Mouse (Mus musculus): ENCODE results near the gene Lta. TPM values are rescaled to one million over a fixed set of nuclear protein-coding genes. Genes with fewer than 3 reads are reported as not detected.

Gene Lta
- polyA plus RNA-seq, 1 experiment from 2014 or later: 0.35 TPM

DNA sequence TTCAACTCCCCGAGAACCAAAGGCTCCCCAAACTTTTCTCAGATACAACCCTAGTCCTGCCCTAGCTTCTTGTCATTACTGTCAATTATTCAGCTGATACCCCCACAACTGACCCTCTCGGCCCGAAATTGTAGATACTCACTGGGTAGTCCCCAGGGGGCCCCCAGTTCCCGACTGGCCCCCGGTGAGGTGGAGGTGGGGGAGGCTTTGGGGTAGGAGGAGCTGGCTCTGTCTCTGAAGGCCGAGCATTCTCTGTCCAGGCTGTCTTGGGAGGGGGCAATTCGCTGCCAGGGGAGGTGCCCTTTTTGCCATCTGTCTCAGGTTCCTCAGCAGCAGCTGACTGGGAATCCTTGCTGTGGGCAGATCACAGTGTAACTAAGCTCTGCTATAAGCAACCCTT, 45.5 kb downstream of the Lta start:
- peaks cover 19% of the 10 kb centered on the region for H3K4me1 ChIP-seq (replicated peaks; ENCODE audit: control insufficient read depth, insufficient read depth, low read length)
- no peak overlapping the region for H3K4me3 ChIP-seq (replicated peaks; ENCODE audit: low read length)
- H3K4me2 ChIP-seq (ENCODE audit: low read length): no peak overlapping the region
- ATAC-seq: no peak
- H3K9me3 ChIP-seq (ENCODE audit: control insufficient read depth, low read length): no peaks in the 10 kb centered on the region
- 81% methylated on average over 7 of the region's 7 CpGs for WGBS
- H3K27me3 ChIP-seq (replicated peaks; ENCODE audit: control insufficient read depth, insufficient read depth, low read length): no peaks in the 10 kb centered on the region
- H3K36me3 ChIP-seq (ENCODE audit: control insufficient read depth, insufficient read depth): peaks cover 67% of the 10 kb centered on the region
- no peak overlapping the region for H3K9ac ChIP-seq (replicated peaks; ENCODE audit: low read depth, low read length)
- H3K27ac ChIP-seq (ENCODE audit: low read length): no peak overlapping the region

GRCm38 (mm10) chr17:35158850-35159593, 46.1 kb downstream of the Lta start:
- 92% methylated on average over 16 of the region's 16 CpGs for WGBS

GRCm38 (mm10) chr17:35157661-35158175, 47.4 kb downstream of the Lta start:
- H3K27ac ChIP-seq (ENCODE audit: low read length): no peak overlapping the region

More at GRCm38 (mm10) chr17:35158850-35159593, 46.1 kb downstream of the Lta start:
- Histone ChIP-seq H3K27ac (ENCODE audit: low read length) (no peak overlapping the region), H3K4me2 (ENCODE audit: low read length) (no peak overlapping the region), H3K9ac (replicated peaks; ENCODE audit: low read depth, low read length) (no peak overlapping the region), H3K27me3 (replicated peaks; ENCODE audit: control insufficient read depth, insufficient read depth, low read length) (no peaks in the 10 kb centered on the region), H3K36me3 (ENCODE audit: control insufficient read depth, insufficient read depth) (peaks cover 72% of the 10 kb centered on the region), H3K4me1 (replicated peaks; ENCODE audit: control insufficient read depth, insufficient read depth, low read length) (peaks cover 19% of the 10 kb centered on the region), H3K9me3 (ENCODE audit: control insufficient read depth, low read length) (no peaks in the 10 kb centered on the region), H3K4me3 (replicated peaks; ENCODE audit: low read length) (no peak overlapping the region)
- ATAC-seq: no peak

GRCm38 (mm10) chr17:35157254-35157653, 47.9 kb downstream of the Lta start:
- H3K9ac ChIP-seq (replicated peaks; ENCODE audit: low read depth, low read length): no peak overlapping the region
- WGBS: 93% methylated on average over 8 of the region's 8 CpGs
- peaks cover 90% of the 10 kb centered on the region for H3K36me3 ChIP-seq (ENCODE audit: control insufficient read depth, insufficient read depth)
- no peaks in the 10 kb centered on the region for H3K27me3 ChIP-seq (replicated peaks; ENCODE audit: control insufficient read depth, insufficient read depth, low read length)
- H3K4me3 ChIP-seq (replicated peaks; ENCODE audit: low read length): no peak overlapping the region
- ATAC-seq: no peak
- peaks cover 7% of the 10 kb centered on the region for H3K4me1 ChIP-seq (replicated peaks; ENCODE audit: control insufficient read depth, insufficient read depth, low read length)
- no peaks in the 10 kb centered on the region for H3K9me3 ChIP-seq (ENCODE audit: control insufficient read depth, low read length)
- no peak overlapping the region for H3K4me2 ChIP-seq (ENCODE audit: low read length)
- no peak overlapping the region for H3K27ac ChIP-seq (ENCODE audit: low read length)

More at GRCm38 (mm10) chr17:35157661-35158175, 47.4 kb downstream of the Lta start:
- Histone ChIP-seq H3K9ac (replicated peaks; ENCODE audit: low read depth, low read length) (no peak overlapping the region), H3K4me2 (ENCODE audit: low read length) (no peak overlapping the region), H3K4me3 (replicated peaks; ENCODE audit: low read length) (no peak overlapping the region), H3K36me3 (ENCODE audit: control insufficient read depth, insufficient read depth) (peaks cover 85% of the 10 kb centered on the region), H3K9me3 (ENCODE audit: control insufficient read depth, low read length) (no peaks in the 10 kb centered on the region), H3K4me1 (replicated peaks; ENCODE audit: control insufficient read depth, insufficient read depth, low read length) (peaks cover 11% of the 10 kb centered on the region), H3K27me3 (replicated peaks; ENCODE audit: control insufficient read depth, insufficient read depth, low read length) (no peaks in the 10 kb centered on the region)
- ATAC-seq: no peak
- WGBS: 92% methylated on average over 8 of the region's 8 CpGs

DNA sequence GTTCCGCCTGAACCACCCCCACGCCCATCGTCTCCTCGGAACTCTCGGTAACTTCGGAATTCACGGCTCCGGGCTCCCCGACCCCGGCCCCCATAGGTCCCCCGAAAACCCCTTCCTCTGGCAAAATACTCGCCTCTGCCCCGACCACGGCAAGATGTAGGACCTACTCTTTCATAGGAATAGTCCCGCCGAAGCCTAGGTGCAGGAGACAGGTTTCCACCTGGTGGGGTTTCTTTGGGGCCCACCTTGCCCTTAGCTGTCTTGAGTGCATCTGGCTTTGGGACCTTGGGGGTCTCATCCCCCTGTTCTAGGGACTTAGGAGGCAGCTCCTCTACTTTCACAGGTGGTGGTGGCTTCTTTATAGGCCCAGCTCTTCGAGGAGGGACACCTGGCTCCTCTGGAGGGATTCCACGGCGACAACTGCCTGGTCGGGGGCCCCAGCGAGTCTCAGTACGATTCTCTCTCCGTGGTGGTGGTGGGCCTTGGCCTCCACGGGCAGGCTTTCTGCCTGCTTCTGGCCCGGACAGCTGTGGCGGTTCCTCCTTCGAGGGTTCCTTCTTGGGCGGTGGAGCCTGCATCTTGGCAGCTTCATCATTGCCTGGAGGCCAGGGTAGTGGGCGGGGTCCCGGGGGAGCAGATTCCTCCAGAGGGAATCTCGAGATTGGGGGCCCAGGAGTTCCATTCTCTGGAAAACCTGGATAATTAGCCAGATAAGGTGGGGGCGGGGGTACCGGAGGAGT, 48.5 kb downstream of the Lta start:
- Histone ChIP-seq H3K4me3 (replicated peaks; ENCODE audit: low read length) (no peak overlapping the region), H3K9ac (replicated peaks; ENCODE audit: low read depth, low read length) (no peak overlapping the region), H3K27me3 (replicated peaks; ENCODE audit: control insufficient read depth, insufficient read depth, low read length) (no peaks in the 10 kb centered on the region), H3K9me3 (ENCODE audit: control insufficient read depth, low read length) (no peaks in the 10 kb centered on the region), H3K4me2 (ENCODE audit: low read length) (no peak overlapping the region), H3K27ac (ENCODE audit: low read length) (no peak overlapping the region), H3K4me1 (replicated peaks; ENCODE audit: control insufficient read depth, insufficient read depth, low read length) (peaks cover 2% of the 10 kb centered on the region; the same call in 1 of the 2 replicates), H3K36me3 (ENCODE audit: control insufficient read depth, insufficient read depth) (peaks cover 93% of the 10 kb centered on the region)
- 89% methylated on average over 33 of the region's 33 CpGs for WGBS
- ATAC-seq: no peak

DNA sequence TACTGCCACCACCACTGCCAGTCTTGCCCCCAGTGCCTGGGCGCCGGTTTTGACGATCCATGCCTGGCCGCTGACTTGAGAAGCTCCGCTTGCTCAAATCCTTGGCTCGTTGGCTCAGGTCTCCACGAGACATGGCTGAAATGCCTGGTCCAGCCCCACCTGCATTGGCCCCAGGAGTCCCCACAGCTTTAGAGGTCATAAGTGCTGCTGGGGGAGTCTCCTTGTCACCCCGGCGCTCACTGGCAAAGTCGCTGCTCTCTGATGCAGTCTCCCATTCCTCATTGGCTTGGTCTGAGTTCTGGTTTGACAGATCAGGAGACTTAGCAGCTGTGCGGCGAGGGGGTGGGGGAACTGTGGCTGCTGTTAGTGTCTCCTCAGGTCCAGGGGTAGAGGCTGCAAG, 49.7 kb downstream of the Lta start:
- Histone ChIP-seq H3K36me3 (ENCODE audit: control insufficient read depth, insufficient read depth) (peaks cover 90% of the 10 kb centered on the region), H3K4me2 (ENCODE audit: low read length) (no peak overlapping the region), H3K9me3 (ENCODE audit: control insufficient read depth, low read length) (no peaks in the 10 kb centered on the region), H3K27me3 (replicated peaks; ENCODE audit: control insufficient read depth, insufficient read depth, low read length) (no peaks in the 10 kb centered on the region), H3K9ac (replicated peaks; ENCODE audit: low read depth, low read length) (no peak overlapping the region), H3K4me3 (replicated peaks; ENCODE audit: low read length) (no peak overlapping the region), H3K27ac (ENCODE audit: low read length) (no peak overlapping the region), H3K4me1 (replicated peaks; ENCODE audit: control insufficient read depth, insufficient read depth, low read length) (no peaks in the 10 kb centered on the region)
- ATAC-seq: no peak
- WGBS: 90% methylated on average over 12 of the region's 12 CpGs

- WGBS: 83% methylated on average over 7 of the region's 7 CpGs
- ATAC-seq: no peak
These were observed 50.5 kb downstream of the Lta start for GRCm38 (mm10) chr17:35154616-35155015.

GRCm38 (mm10) chr17:35153931-35154330, 51.2 kb downstream of the Lta start:
- no peak for ATAC-seq
- Histone ChIP-seq H3K4me3 (replicated peaks; ENCODE audit: low read length) (no peak overlapping the region), H3K9me3 (ENCODE audit: control insufficient read depth, low read length) (no peaks in the 10 kb centered on the region), H3K4me2 (ENCODE audit: low read length) (no peak overlapping the region), H3K27me3 (replicated peaks; ENCODE audit: control insufficient read depth, insufficient read depth, low read length) (no peaks in the 10 kb centered on the region), H3K4me1 (replicated peaks; ENCODE audit: control insufficient read depth, insufficient read depth, low read length) (no peaks in the 10 kb centered on the region), H3K36me3 (ENCODE audit: control insufficient read depth, insufficient read depth) (peaks cover 90% of the 10 kb centered on the region), H3K9ac (replicated peaks; ENCODE audit: low read depth, low read length) (no peak overlapping the region), H3K27ac (ENCODE audit: low read length) (no peak overlapping the region)
- 93% methylated on average over 4 of the region's 4 CpGs for WGBS

More at GRCm38 (mm10) chr17:35154616-35155015, 50.5 kb downstream of the Lta start:
- Histone ChIP-seq H3K9me3 (ENCODE audit: control insufficient read depth, low read length) (no peaks in the 10 kb centered on the region), H3K27ac (ENCODE audit: low read length) (no peak overlapping the region), H3K9ac (replicated peaks; ENCODE audit: low read depth, low read length) (no peak overlapping the region), H3K36me3 (ENCODE audit: control insufficient read depth, insufficient read depth) (peaks cover 90% of the 10 kb centered on the region), H3K27me3 (replicated peaks; ENCODE audit: control insufficient read depth, insufficient read depth, low read length) (no peaks in the 10 kb centered on the region), H3K4me3 (replicated peaks; ENCODE audit: low read length) (no peak overlapping the region), H3K4me2 (ENCODE audit: low read length) (no peak overlapping the region), H3K4me1 (replicated peaks; ENCODE audit: control insufficient read depth, insufficient read depth, low read length) (no peaks in the 10 kb centered on the region)

Data from forebrain, embryonic 16.5 days (tissue).